Mouse (Mus musculus): ENCODE measurements around the gene Mast2. TPM values are rescaled to one million over a fixed set of nuclear protein-coding genes. Genes with fewer than 3 reads are reported as not detected.

Mast2 gene
- polyA plus RNA-seq (2012; rRNA removed): 46.8 and 60.1 TPM in 2 replicates

GRCm38 (mm10) chr4:116464126-116464981, at the start of gene Mast2:
Gene Mast2 (minus strand): TSS chr4:116464183.

GRCm38 (mm10) chr4:116507425-116508218, 43.6 kb upstream of the Mast2 start, which contains the start of gene Ipp:
Gene Ipp (plus strand): TSS chr4:116507549.

Other genes starting within 250 kb of the Mast2 start
- gene Pik3r3, start 242.6 kb downstream of the Mast2 start, polyA plus RNA-seq (2012; rRNA removed): 65.3 and 79.7 TPM in 2 replicates
- 9.3 and 9.5 TPM in 2 replicates for gene Ipp, start 43.4 kb upstream of the Mast2 start, polyA plus RNA-seq (2012; rRNA removed)
- 9.7 and 15.2 TPM in 2 replicates for gene Tmem69, start 91.8 kb upstream of the Mast2 start, polyA plus RNA-seq (2012; rRNA removed)
- 50.4 and 52.2 TPM in 2 replicates for gene Gpbp1l1, start 93.5 kb upstream of the Mast2 start, polyA plus RNA-seq (2012; rRNA removed)
- gene Ccdc17, start 132.5 kb upstream of the Mast2 start, polyA plus RNA-seq (2012; rRNA removed): 1.7 and 3.1 TPM in 2 replicates
- 359 and 483 TPM in 2 replicates for gene Nasp, start 163.8 kb upstream of the Mast2 start, polyA plus RNA-seq (2012; rRNA removed)
- gene Akr1a1, start 187.5 kb upstream of the Mast2 start, polyA plus RNA-seq (2012; rRNA removed): 372 and 516 TPM in 2 replicates
- gene Prdx1, start 221.4 kb upstream of the Mast2 start, polyA plus RNA-seq (2012; rRNA removed): 314 and 462 TPM in 2 replicates
- gene Mmachc, start 244.2 kb upstream of the Mast2 start, polyA plus RNA-seq (2012; rRNA removed): 19.1 and 26.3 TPM in 2 replicates
- 36.8 and 54.1 TPM in 2 replicates for gene Ccdc163, start 244.3 kb upstream of the Mast2 start, polyA plus RNA-seq (2012; rRNA removed)